Mouse (Mus musculus) MEL (cell line): ENCODE data around the gene Rsu1. TPM values are rescaled to one million over a fixed set of nuclear protein-coding genes. Genes with fewer than 3 reads are reported as not detected.

Source experiments
- DNase-seq: peaks from one replicate; pipeline ENCODE4 v3.0.0; 2011; ENCODE audit warnings: low read depth, low spot score
- H3K27ac ChIP-seq: 2 replicates; pipeline ENCODE4 v1.5.1; 2012; ENCODE audit warnings: low read depth, mild to moderate bottlenecking, control low read depth, low read length, moderate library complexity; ENCODE audit not compliant: control insufficient read depth
- H3K27me3 ChIP-seq, 2 experiments: fragments of 150-350 bp in 1 of 2; sonication (generic) in 1 of 2; 2 replicates each; pipeline ENCODE4 v1.6.1; 2012; ENCODE audit warnings: low read length in 2 of 2, mild to moderate bottlenecking in 2 of 2, improper control_type of control experiment in 1 of 2, moderate library complexity in 1 of 2; ENCODE audit not compliant: insufficient read depth in 2 of 2, control insufficient read depth in 1 of 2
- H3K36me3 ChIP-seq, 2 experiments: 2 replicates each; pipeline ENCODE4 v1.6.1; 2012 to 2014; ENCODE audit warnings: low read length in 2 of 2, improper control_type of control experiment in 1 of 2, inconsistent platforms in 1 of 2, mild to moderate bottlenecking in 1 of 2; ENCODE audit not compliant: insufficient read depth in 2 of 2, control insufficient read depth in 1 of 2
- H3K4me1 ChIP-seq, 2 experiments: fragments of 150-350 bp in 1 of 2; sonication (generic) in 1 of 2; 2 replicates each; pipeline ENCODE4 v1.6.1; 2012; ENCODE audit warnings: low read length in 2 of 2, improper control_type of control experiment in 1 of 2, mild to moderate bottlenecking in 1 of 2; ENCODE audit not compliant: insufficient read depth in 2 of 2, control insufficient read depth in 1 of 2
- H3K4me3 ChIP-seq, 2 experiments: fragments of 150-350 bp in 1 of 2; sonication (generic) in 1 of 2; 2 replicates each; pipeline ENCODE4 v1.5.1; 2012; ENCODE audit warnings: low read depth in 2 of 2, low read length in 2 of 2, mild to moderate bottlenecking in 2 of 2, moderate library complexity in 2 of 2, control low read depth in 1 of 2, improper control_type of control experiment in 1 of 2; ENCODE audit not compliant: control insufficient read depth in 1 of 2, insufficient read depth in 1 of 2
- H3K79me2 ChIP-seq: 2 replicates; pipeline ENCODE4 v1.6.1; 2012; ENCODE audit warnings: mild to moderate bottlenecking, low read length, moderate library complexity; ENCODE audit not compliant: control insufficient read depth, poor library complexity, insufficient read depth
- H3K9ac ChIP-seq: 2 replicates; pipeline ENCODE4 v1.6.1; 2012; ENCODE audit warnings: low read depth, mild to moderate bottlenecking, control low read depth, low read length, moderate library complexity; ENCODE audit not compliant: control insufficient read depth, poor library complexity, severe bottlenecking
- H3K9me3 ChIP-seq: fragments of 150-350 bp; sonication (generic); replicated peaks from 2 replicates; pipeline ENCODE4 v1.6.1; 2012; ENCODE audit warnings: mild to moderate bottlenecking, low read length, improper control_type of control experiment, moderate library complexity; ENCODE audit not compliant: insufficient read depth
- BHLHE40 ChIP-seq: IDR thresholded peaks from 2 replicates; pipeline ENCODE4 v1.6.1; 2012; ENCODE audit warnings: low read depth, mild to moderate bottlenecking, inconsistent platforms, low read length, improper control_type of control experiment, borderline replicate concordance
- CHD2 ChIP-seq: IDR thresholded peaks from 2 replicates; pipeline ENCODE4 v1.6.1; 2011; ENCODE audit warnings: low read length, improper control_type of control experiment
- E2F4 ChIP-seq: IDR thresholded peaks from 2 replicates; pipeline ENCODE4 v1.6.1; 2011; ENCODE audit warnings: low read depth, low read length, improper control_type of control experiment, borderline replicate concordance
- EP300 ChIP-seq, 2 experiments: IDR thresholded peaks; 2 replicates each; pipeline ENCODE4 v1.6.1; 2011; ENCODE audit warnings: improper control_type of control experiment in 2 of 2, low read length in 2 of 2, low read depth in 1 of 2, mild to moderate bottlenecking in 1 of 2
- ETS1 ChIP-seq: IDR thresholded peaks from 2 replicates; pipeline ENCODE4 v1.6.1; 2012; ENCODE audit warnings: low read depth, mild to moderate bottlenecking, inconsistent platforms, low read length, improper control_type of control experiment, moderate library complexity
- GABPA ChIP-seq: IDR thresholded peaks from 2 replicates; pipeline ENCODE4 v1.6.1; 2012; ENCODE audit warnings: low read depth, mild to moderate bottlenecking, inconsistent platforms, low read length, improper control_type of control experiment, moderate library complexity
- GATA1 ChIP-seq: IDR thresholded peaks from 2 replicates; pipeline ENCODE4 v1.6.1; 2011; ENCODE audit warnings: low read depth, low read length, improper control_type of control experiment
- KAT2A ChIP-seq: conservative IDR thresholded peaks from 2 replicates; pipeline ENCODE4 v1.6.1; 2012; ENCODE audit warnings: low read depth, low read length, improper control_type of control experiment, inconsistent platforms
- MAFK ChIP-seq: IDR thresholded peaks from 2 replicates; pipeline ENCODE4 v1.6.1; 2011; ENCODE audit warnings: low read depth, mild to moderate bottlenecking, low read length, improper control_type of control experiment, borderline replicate concordance
- MAZ ChIP-seq: IDR thresholded peaks from 2 replicates; pipeline ENCODE4 v1.6.1; 2012; ENCODE audit warnings: low read depth, mild to moderate bottlenecking, inconsistent platforms, low read length, improper control_type of control experiment
- MEF2A ChIP-seq: IDR thresholded peaks from 2 replicates; pipeline ENCODE4 v1.6.1; 2014; ENCODE audit warnings: low read depth, mild to moderate bottlenecking, inconsistent platforms, low read length, improper control_type of control experiment; ENCODE audit not compliant: poor library complexity, insufficient replicate concordance, severe bottlenecking; ENCODE audit errors: extremely low read depth
- MXI1 ChIP-seq: IDR thresholded peaks from 2 replicates; pipeline ENCODE4 v1.6.1; 2011; ENCODE audit warnings: mild to moderate bottlenecking, low read depth, low read length, improper control_type of control experiment
- MYC ChIP-seq: IDR thresholded peaks from 2 replicates; pipeline ENCODE4 v1.6.1; 2011; ENCODE audit warnings: low read depth, mild to moderate bottlenecking, low read length, improper control_type of control experiment, moderate library complexity
- POLR2A ChIP-seq, 2 experiments: IDR thresholded peaks; 2 replicates each; pipeline ENCODE4 v1.6.1; 2011 to 2012; ENCODE audit warnings: low read length in 2 of 2, mild to moderate bottlenecking in 2 of 2, control low read depth in 1 of 2, improper control_type of control experiment in 1 of 2, low read depth in 1 of 2, moderate library complexity in 1 of 2; ENCODE audit not compliant: control insufficient read depth in 1 of 2, insufficient read depth in 1 of 2, poor library complexity in 1 of 2
- POLR2AphosphoS5 ChIP-seq: IDR thresholded peaks from 2 replicates; pipeline ENCODE4 v1.6.1; 2012; ENCODE audit warnings: low read depth, borderline replicate concordance, mild to moderate bottlenecking, inconsistent platforms, low read length, moderate library complexity, mixed read lengths
- USF2 ChIP-seq, 2 experiments: IDR thresholded peaks; 2 replicates each; pipeline ENCODE4 v1.6.1; 2011 to 2012; ENCODE audit warnings: improper control_type of control experiment in 2 of 2, low read length in 2 of 2, borderline replicate concordance in 1 of 2, inconsistent platforms in 1 of 2, low read depth in 1 of 2, mild to moderate bottlenecking in 1 of 2; ENCODE audit not compliant: insufficient read depth in 1 of 2
- ZC3H11A ChIP-seq: IDR thresholded peaks from 2 replicates; pipeline ENCODE4 v1.6.1; 2012; ENCODE audit warnings: low read depth, mild to moderate bottlenecking, inconsistent platforms, low read length, improper control_type of control experiment
- ZKSCAN1 ChIP-seq: IDR thresholded peaks from 2 replicates; pipeline ENCODE4 v1.6.1; 2012; ENCODE audit warnings: low read depth, mild to moderate bottlenecking, inconsistent platforms, low read length, improper control_type of control experiment, moderate library complexity
- ZMIZ1 ChIP-seq: IDR thresholded peaks from 2 replicates; pipeline ENCODE4 v1.6.1; 2012; ENCODE audit warnings: low read depth, mild to moderate bottlenecking, inconsistent platforms, low read length, improper control_type of control experiment, moderate library complexity
- ZNF384 ChIP-seq: IDR thresholded peaks from 2 replicates; pipeline ENCODE4 v1.6.1; 2012; ENCODE audit warnings: low read depth, mild to moderate bottlenecking, inconsistent platforms, low read length, improper control_type of control experiment
- polyA plus RNA-seq, 2 experiments: library from polyadenylated mRNA; stranded (reverse) in 1 of 2; unstranded in 1 of 2; fragments of >175 nt in 1 of 2; fragments of >200 nt in 1 of 2; gene quantifications; 2 replicates each; pipeline versions ENCODE4 v1.2.1 to v1.2.4; 2012; ENCODE audit warnings: low replicate concordance in 2 of 2, low read depth in 1 of 2; ENCODE audit not compliant: insufficient read length in 2 of 2, insufficient read depth in 1 of 2, missing spikeins in 1 of 2
- total RNA-seq: library from RNA; depleted of rRNA; stranded (reverse); fragments of 300-350 nt; gene quantifications from 2 replicates; pipeline ENCODE4 v1.2.3, GENCODE M21; 2012

Rsu1 gene
- total and polyA plus RNA-seq, 3 experiments: 58.1 to 81.9 TPM; not detected in 1

GRCm38 (mm10) chr2:13093570-13093969 is 177.6 kb downstream of the Rsu1 start:
- H3K36me3 ChIP-seq: no peaks in the 10 kb centered on the region
- no peak for DNase-seq

GRCm38 (mm10) chr2:13091399-13092015 is 179.7 kb downstream of the Rsu1 start:
- H3K79me2 ChIP-seq: no peaks in the 10 kb centered on the region
- H3K9me3 ChIP-seq: no peaks in the 10 kb centered on the region
- H3K4me1 ChIP-seq: no peaks in the 10 kb centered on the region
- no peaks in the 10 kb centered on the region for H3K36me3 ChIP-seq
- H3K27ac ChIP-seq: no peak overlapping the region
- H3K9ac ChIP-seq: no peak overlapping the region
- DNase-seq: no peak
- TF ChIP-seq MEF2A (no peak), KAT2A (no peak), MYC (no peak), ZC3H11A (no peak), ZKSCAN1 (no peak), BHLHE40 (no peak)
- H3K4me3 ChIP-seq: no peak overlapping the region
- no peaks in the 10 kb centered on the region for H3K27me3 ChIP-seq

More at GRCm38 (mm10) chr2:13093570-13093969, 177.6 kb downstream of the Rsu1 start:
- Histone ChIP-seq H3K79me2 (no peaks in the 10 kb centered on the region), H3K4me3 (no peak overlapping the region), H3K9me3 (no peaks in the 10 kb centered on the region), H3K9ac (no peak overlapping the region), H3K27me3 (no peaks in the 10 kb centered on the region), H3K4me1 (no peaks in the 10 kb centered on the region), H3K27ac (no peak overlapping the region)
- TF ChIP-seq GABPA (no peak), MEF2A (no peak), MXI1 (no peak), ZNF384 (no peak), USF2 (IDR thresholded peaks at IDR 0.05; ENCODE audit: borderline replicate concordance in 1 of 2, insufficient read depth in 1 of 2, low read depth in 1 of 2, low read length in 2 of 2) (no peak), KAT2A (no peak), MAFK (no peak), POLR2A (IDR thresholded peaks at IDR 0.05; ENCODE audit: control insufficient read depth in 1 of 2, insufficient read depth in 1 of 2, low read depth in 1 of 2, low read length in 2 of 2, poor library complexity in 1 of 2) (no peak), EP300 (IDR thresholded peaks at IDR 0.05; ENCODE audit: low read depth in 1 of 2, low read length in 2 of 2) (no peak), MAZ (no peak), ZKSCAN1 (no peak), ETS1 (no peak), E2F4 (no peak), GATA1 (no peak), POLR2AphosphoS5 (no peak), CHD2 (no peak), ZMIZ1 (no peak)
